Mouse (Mus musculus) C2C12 (cell line): ENCODE data around the gene Cyp3a41b.
"Not testable (repeated sequence)": the region's sequence is repeated elsewhere in the genome, so short reads cannot be mapped to it uniquely, and the experiment has no call there.

Source experiments
- CTCF ChIP-seq: IDR thresholded peaks from one replicate; pipeline ENCODE4 v1.5.1; 2011; ENCODE audit not compliant: control insufficient read depth, insufficient read depth, insufficient read length
- MAX ChIP-seq: IDR thresholded peaks from one replicate; pipeline ENCODE4 v1.6.1; 2011; ENCODE audit warnings: mild to moderate bottlenecking, control low read depth

DNA sequence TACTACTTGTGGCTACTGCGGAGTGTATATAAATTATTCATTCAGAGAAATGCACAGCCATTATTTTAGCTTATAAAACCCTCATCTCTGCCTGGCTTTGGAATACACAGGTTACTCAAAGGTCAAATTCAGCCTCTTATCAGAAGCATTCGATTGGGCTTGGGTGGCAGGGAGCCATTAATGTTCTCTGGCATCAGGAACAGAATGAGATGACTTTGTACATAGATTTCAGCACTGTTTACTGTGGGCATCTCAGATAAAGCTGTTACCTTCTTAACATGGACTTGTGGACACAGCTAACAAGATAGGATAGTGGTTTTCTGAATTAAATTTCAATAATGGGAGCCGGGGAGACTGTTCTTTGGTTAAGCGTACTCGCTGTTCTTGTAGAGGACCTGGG, 13.3 kb upstream of the Cyp3a41b start:
- TF ChIP-seq CTCF, MAX: not testable (repeated sequence)
